Comparison of ENCODE assay signal across 8 mouse cellular contexts in genomic region chr15:95827465-95827971, GRCm38 (mm10). TPM values are rescaled to one million over a fixed set of nuclear protein-coding genes. Genes with fewer than 3 reads are reported as not detected.
DNase-seq lines count a peak whose midpoint lies in the region; ATAC-seq and TF ChIP-seq lines count a peak whose summit lies in the region.

No protein-coding gene starts in this region.

- no peaks in the 10 kb centered on the region for H3K36me3 ChIP-seq in kidney, postnatal 0 days (ENCODE audit: insufficient read depth, low read length)
- no peaks in the 10 kb centered on the region for H3K36me3 ChIP-seq in intestine, embryonic 14.5 days (ENCODE audit: control insufficient read depth, insufficient read depth, low read length)

- H3K4me1 ChIP-seq in kidney, postnatal 0 days (replicated peaks; ENCODE audit: insufficient read depth, low read length), result peaks cover 37% of the 10 kb centered on the region
- H3K4me1 ChIP-seq in intestine, embryonic 14.5 days (replicated peaks; ENCODE audit: control insufficient read depth, insufficient read depth, low read length), result peaks cover 37% of the 10 kb centered on the region
- H3K4me1 ChIP-seq in olfactory bulb, adult 2 months (ENCODE audit: control insufficient read depth, insufficient read depth, low read length), result peaks cover 28% of the 10 kb centered on the region

- H3K4me3 ChIP-seq in kidney, postnatal 0 days (replicated peaks; ENCODE audit: low read depth, low read length), result no peak overlapping the region
- no peak overlapping the region for H3K4me3 ChIP-seq in intestine, embryonic 14.5 days (ENCODE audit: low read depth, low read length)
- no peak overlapping the region for H3K4me3 ChIP-seq in olfactory bulb, adult 2 months (ENCODE audit: insufficient read depth, low read depth, low read length)

- 0 out of 2 replicates have a peak, but pooled peaks have one; percentile 3 for ATAC-seq in kidney, postnatal 0 days (replicated peaks; ENCODE audit: low FRiP score, low read depth)
- 0 out of 2 replicates have a peak, but pooled peaks have one; percentile 10 for ATAC-seq in intestine, embryonic 14.5 days (replicated peaks; ENCODE audit: low FRiP score, low TSS enrichment, low read depth)

- no peak overlapping the region for H3K9ac ChIP-seq in kidney, postnatal 0 days (ENCODE audit: low read depth, low read length)
- no peak overlapping the region for H3K9ac ChIP-seq in intestine, embryonic 14.5 days (ENCODE audit: low read length)

- WGBS in kidney, postnatal 0 days, result 33% methylated on average over 11 of the region's 11 CpGs
- 27% methylated on average over 11 of the region's 11 CpGs for WGBS in intestine, embryonic 14.5 days
- 33% methylated on average over 11 of the region's 11 CpGs for WGBS in olfactory bulb, adult 2 months

- 0 out of 2 replicates have a peak overlapping the region, but pooled peaks have one; percentile 0 for H3K4me2 ChIP-seq in kidney, postnatal 0 days (ENCODE audit: low read length)
- H3K4me2 ChIP-seq in intestine, embryonic 14.5 days (ENCODE audit: low read length), result peak overlapping the region; percentile 33

- no peak for TF ChIP-seq POLR2A in olfactory bulb, adult 2 months (IDR thresholded peaks at IDR 0.05; ENCODE audit: insufficient read depth, low read depth, low read length)

- DNase-seq in kidney, postnatal 0 days (ENCODE audit: low spot score), result peak; percentile 67
- DNase-seq in kidney, postnatal 14 days, result no peak
- peak; percentile 66 for DNase-seq in embryo, embryonic 11 days
- peak; percentile 62 for DNase-seq in intestine, embryonic 14.5 days (ENCODE audit: low spot score)
- DNase-seq in B cell, adult 2 months, result no peak
- no peak for DNase-seq in cerebellum, postnatal 25 days
- no peak for DNase-seq in thymus, postnatal 0 days (ENCODE audit: low spot score)

- peak; percentile 28; the same call in 1 of the 2 replicates for TF ChIP-seq CTCF in kidney, postnatal 0 days (IDR thresholded peaks at IDR 0.05; ENCODE audit: low read depth)
- no peak for TF ChIP-seq CTCF in olfactory bulb, adult 2 months (IDR thresholded peaks at IDR 0.05; ENCODE audit: insufficient read depth, low read depth, low read length)

- H3K27ac ChIP-seq in kidney, postnatal 0 days, result peak overlapping the region; percentile 83
- H3K27ac ChIP-seq in intestine, embryonic 14.5 days (ENCODE audit: low read depth), result peak overlapping the region; percentile 70
- H3K27ac ChIP-seq in olfactory bulb, adult 2 months (ENCODE audit: insufficient read depth, low read depth, low read length), result peak overlapping the region; percentile 61

- H3K9me3 ChIP-seq in kidney, postnatal 0 days (replicated peaks; ENCODE audit: low read length), result no peaks in the 10 kb centered on the region
- H3K9me3 ChIP-seq in intestine, embryonic 14.5 days (ENCODE audit: control insufficient read depth, low read length), result no peaks in the 10 kb centered on the region

- H3K27me3 ChIP-seq in kidney, postnatal 0 days (ENCODE audit: insufficient read depth, low read length), result no peaks in the 10 kb centered on the region
- H3K27me3 ChIP-seq in intestine, embryonic 14.5 days (replicated peaks; ENCODE audit: control insufficient read depth, insufficient read depth, low read length), result no peaks in the 10 kb centered on the region

RNA-seq across cellular contexts. Expression of gene Ano6, which starts 36.9 kb away (rescaled TPM):
- 35.2 and 39.6 TPM in 2 replicates for polyA plus RNA-seq in kidney, postnatal 0 days (2015; fragmentation: Nextera tagmentation; extraction: Ambion mirVana)
- polyA plus RNA-seq in intestine, embryonic 14.5 days (2014; fragmentation: Nextera tagmentation; extraction: Ambion mirVana), result 66.2 and 71.8 TPM in 2 replicates
- not detected in 2 replicates for polyA plus RNA-seq in olfactory bulb, adult 2 months (2012; ENCODE audit: insufficient read depth, insufficient read length, low replicate concordance, missing spikeins)
- 97.9 and 104 TPM in 2 replicates for polyA plus RNA-seq in thymus, postnatal 0 days (2015; fragmentation: Nextera tagmentation; extraction: Ambion mirVana)

Comparison
In these comparisons a context has a peak if more than half of its experiments do, and no peak if none do; other contexts are left out.
1. DNase-seq: peak in kidney, postnatal 0 days (single experiment), embryo, embryonic 11 days (single experiment) and intestine, embryonic 14.5 days (single experiment); none in kidney, postnatal 14 days (single experiment), B cell, adult 2 months (0 of 2), cerebellum, postnatal 25 days (0 of 2) and thymus, postnatal 0 days (single experiment).
2. Peak in every context shown above with its lines, with median percentiles within 50 percentile points of each other: H3K27ac ChIP-seq.